Mouse (Mus musculus): Measurements from ENCODE around the gene Nr1d1. TPM values are rescaled to one million over a fixed set of nuclear protein-coding genes. Genes with fewer than 3 reads are reported as not detected.

The Nr1d1 gene
- total and polyA plus RNA-seq, 3 experiments, result 0.17 to 1.4 (median 0.25) TPM

GRCm38 (mm10) chr11:98746855-98747693 lies 28.1 kb downstream of the Nr1d1 start:
- H3K27ac ChIP-seq (ENCODE audit: insufficient read depth, low read depth), result no peak overlapping the region
- peak overlapping the region; percentile 59 for H3K4me2 ChIP-seq (ENCODE audit: insufficient read depth, low read depth, poor library complexity, severe bottlenecking)
- H3K79me2 ChIP-seq (replicated peaks; ENCODE audit: control insufficient read depth, extremely low read depth, insufficient read depth, poor library complexity, severe bottlenecking), result no peaks in the 10 kb centered on the region
- peak overlapping the region in 1 of 3 experiments; percentile 17 for H3K4me3 ChIP-seq (replicated peaks in 1 of 3; ENCODE audit: low read depth in 2 of 3, low read length in 2 of 3, poor library complexity in 1 of 3)
- peaks cover 45% of the 10 kb centered on the region for H3K27me3 ChIP-seq (replicated peaks)
- in situ Hi-C loops (cut with MboI; ENCODE audit: low pct_ligation_motif_present, low pct_unique_long_range_greater_than_20kb, low sequenced_read_pairs), result loop anchor here (5.0 kb wide), 1 partner anchor 35 kb away; no protein-coding TSS in a partner anchor
- H3K9me3 ChIP-seq (replicated peaks; ENCODE audit: low read length), result no peaks in the 10 kb centered on the region
- H3K9ac ChIP-seq (ENCODE audit: insufficient read depth, low read depth), result no peak overlapping the region
- peaks cover 35 to 44% of the 10 kb centered on the region in 2 experiments for H3K4me1 ChIP-seq (ENCODE audit: control insufficient read depth in 1 of 2, insufficient read depth in 2 of 2)
- dilution Hi-C loops (cut with MboI; ENCODE audit: extremely low pct_ligation_motif_present, extremely low pct_unique_long_range_greater_than_20kb, low sequenced_read_pairs), result no loop called here
- no peaks in the 10 kb centered on the region for H3K36me3 ChIP-seq (replicated peaks in 1 of 2; ENCODE audit: control insufficient read depth in 1 of 2, insufficient read depth in 1 of 2, low read length in 1 of 2)
- no peak for DNase-seq (ENCODE audit: extremely low read depth)
- no peak for TF ChIP-seq MEF2A (IDR thresholded peaks at IDR 0.05; ENCODE audit: borderline replicate concordance, low read depth, low read length)
- no peak for TF ChIP-seq RAD21 (IDR thresholded peaks at IDR 0.05; ENCODE audit: low read depth, low read length)
- no peak for TF ChIP-seq POLR2A (IDR thresholded peaks at IDR 0.05; ENCODE audit: low read depth, low read length)
- peak; percentile 77 for TF ChIP-seq MXI1 (IDR thresholded peaks at IDR 0.05; ENCODE audit: low read depth, low read length)
- TF ChIP-seq SIN3A (IDR thresholded peaks at IDR 0.05; ENCODE audit: low read length), result no peak
- no peak for TF ChIP-seq PAX5 (IDR thresholded peaks at IDR 0.05; ENCODE audit: low read length)
- peak; percentile 91 for TF ChIP-seq BHLHE40 (IDR thresholded peaks at IDR 0.05; ENCODE audit: low read depth, low read length)
- TF ChIP-seq MAX (IDR thresholded peaks at IDR 0.05; ENCODE audit: low read length), result peak; percentile 62
- 0 out of 2 replicates have a peak, but pooled peaks have one; percentile 19 for TF ChIP-seq ELF1 (IDR thresholded peaks at IDR 0.05; ENCODE audit: low read depth, low read length)
- no peak for TF ChIP-seq ZNF384 (IDR thresholded peaks at IDR 0.05; ENCODE audit: low read depth, low read length)
- no peak for TF ChIP-seq SMC3 (IDR thresholded peaks at IDR 0.05; ENCODE audit: low read depth, low read length)
- no peak for TF ChIP-seq MAFK (IDR thresholded peaks at IDR 0.05; ENCODE audit: insufficient replicate concordance, low read length)
- no peak for TF ChIP-seq JUN (IDR thresholded peaks at IDR 0.05; ENCODE audit: insufficient read depth, low read depth, low read length)
- TF ChIP-seq JUND (conservative IDR thresholded peaks at IDR 0.05; ENCODE audit: low read depth, low read length), result no peak
- TF ChIP-seq USF2 (conservative IDR thresholded peaks at IDR 0.05; ENCODE audit: low read depth, low read length), result no peak
- TF ChIP-seq TBP (conservative IDR thresholded peaks at IDR 0.05; ENCODE audit: low read depth, low read length), result no peak
- 0 out of 2 replicates have a peak, but pooled peaks have one; percentile 51 for TF ChIP-seq MYC (IDR thresholded peaks at IDR 0.05; ENCODE audit: low read depth, low read length)
- no peak for TF ChIP-seq IRF4 (IDR thresholded peaks at IDR 0.05; ENCODE audit: low read depth, low read length)
- no peak for TF ChIP-seq ZKSCAN1 (IDR thresholded peaks at IDR 0.05; ENCODE audit: borderline replicate concordance, low read depth, low read length)
- TF ChIP-seq NRF1 (IDR thresholded peaks at IDR 0.05; ENCODE audit: low read depth, low read length), result peak; percentile 85
- no peak for TF ChIP-seq GABPA (IDR thresholded peaks at IDR 0.05; ENCODE audit: insufficient replicate concordance, low read depth, low read length)
- no peak for TF ChIP-seq ZMIZ1 (IDR thresholded peaks at IDR 0.05; ENCODE audit: low read depth, low read length)
